Mouse (Mus musculus): Measurements from ENCODE around the gene Scarb2. TPM values are rescaled to one million over a fixed set of nuclear protein-coding genes. Genes with fewer than 3 reads are reported as not detected.

Gene Scarb2
- polyA plus RNA-seq, 1 experiment from 2014 or later, result 15.6 TPM

DNA sequence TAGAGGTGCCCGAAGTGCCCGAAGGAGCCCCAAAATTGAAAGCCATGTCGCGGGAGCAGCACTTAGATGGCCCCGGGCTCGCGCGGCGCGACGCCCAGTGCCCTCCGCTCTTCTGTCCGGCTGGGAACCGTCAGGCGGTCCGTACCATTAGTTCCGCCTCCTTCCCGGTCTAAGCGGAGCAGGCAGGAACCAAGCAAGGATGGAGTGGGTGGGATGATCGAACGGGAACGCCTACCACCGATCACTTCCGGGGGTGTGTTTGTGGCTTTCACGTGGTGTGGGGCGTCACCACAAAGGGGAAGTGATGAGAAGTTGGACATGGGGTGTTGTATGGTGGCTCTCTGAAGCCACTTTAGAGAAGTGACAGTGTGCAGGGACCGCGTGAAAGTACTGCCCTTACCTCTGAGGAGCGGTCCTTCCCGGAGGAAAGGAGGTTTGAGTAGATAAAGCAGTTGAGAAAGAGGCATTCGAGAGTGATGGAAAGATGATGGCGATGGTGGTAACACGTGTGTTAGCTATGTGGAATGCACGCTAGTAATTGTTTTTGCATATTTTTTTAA, 71.5 kb downstream of the Scarb2 start, which contains the start of gene Nup54:
Nup54 (minus strand) TSS at position 195 of the 560 bp plus-strand sequence.
- ATAC-seq (ENCODE audit: insufficient number of reproducible peaks, insufficient read depth, low FRiP score, low read depth), result peak; percentile 98
- peak within 1 kb of the TSS; percentile 95 for H3K4me2 ChIP-seq (ENCODE audit: low read length)
- peaks cover 0 to 14% of the 10 kb centered on the region in 2 experiments; a peak in 3 of 4 replicates for H3K4me1 ChIP-seq (ENCODE audit: control insufficient read depth in 2 of 2, insufficient read depth in 2 of 2, low read length in 2 of 2)
- WGBS, result under 1% methylated on average over 34 of the region's 34 CpGs
- no peaks in the 10 kb centered on the region for H3K9me3 ChIP-seq (ENCODE audit: control insufficient read depth, low read length)
- peaks cover 9% of the 10 kb centered on the region for H3K36me3 ChIP-seq (ENCODE audit: control insufficient read depth, insufficient read depth, low read length)
- H3K9ac ChIP-seq (ENCODE audit: low read length), result peak within 1 kb of the TSS; percentile 91
- H3K4me3 ChIP-seq (ENCODE audit: control insufficient read depth in 1 of 2, insufficient read depth in 1 of 2, low read depth in 1 of 2, low read length in 2 of 2), result peak within 1 kb of the TSS; percentile 80 to 91
- peak within 1 kb of the TSS; percentile 78 to 85 for H3K27ac ChIP-seq (replicated peaks in 1 of 2; ENCODE audit: control insufficient read depth in 1 of 2, insufficient read depth in 1 of 2, low read depth in 2 of 2, low read length in 2 of 2)
- no peaks in the 10 kb centered on the region for H3K27me3 ChIP-seq (ENCODE audit: control insufficient read depth, insufficient read depth, low read length)

DNA sequence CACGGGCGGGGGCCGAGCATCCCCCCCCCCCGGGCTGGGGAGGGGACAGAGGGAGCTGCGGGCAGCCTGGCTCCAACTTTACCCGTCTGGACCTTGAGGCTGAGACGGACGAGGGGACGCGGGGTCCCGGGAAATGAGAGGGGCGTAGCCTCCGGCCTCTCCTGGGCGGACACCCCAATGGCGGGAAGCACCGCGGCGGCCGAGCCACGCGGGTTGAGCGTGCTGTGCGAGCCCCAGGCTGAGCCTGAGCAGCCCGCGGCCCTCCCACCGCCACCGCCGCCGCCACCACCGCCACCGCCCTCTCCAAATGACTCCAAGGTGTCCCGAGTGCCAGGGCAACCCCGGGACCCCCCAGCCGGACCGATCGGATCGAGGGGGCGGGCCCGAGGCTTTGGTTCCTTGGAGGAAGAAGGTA, 72.1 kb downstream of the Scarb2 start:
- no peaks in the 10 kb centered on the region for H3K9me3 ChIP-seq (ENCODE audit: control insufficient read depth, low read length)
- under 1% methylated on average over 36 of the region's 39 CpGs for WGBS
- peaks cover 0 to 14% of the 10 kb centered on the region in 2 experiments; a peak in 3 of 4 replicates for H3K4me1 ChIP-seq (ENCODE audit: control insufficient read depth in 2 of 2, insufficient read depth in 2 of 2, low read length in 2 of 2)
- peak overlapping the region; percentile 78 to 85 for H3K27ac ChIP-seq (replicated peaks in 1 of 2; ENCODE audit: control insufficient read depth in 1 of 2, insufficient read depth in 1 of 2, low read depth in 2 of 2, low read length in 2 of 2)
- peak overlapping the region; percentile 95 for H3K4me2 ChIP-seq (ENCODE audit: low read length)
- peak overlapping the region; percentile 80 to 91 for H3K4me3 ChIP-seq (ENCODE audit: control insufficient read depth in 1 of 2, insufficient read depth in 1 of 2, low read depth in 1 of 2, low read length in 2 of 2)
- H3K36me3 ChIP-seq (ENCODE audit: control insufficient read depth, insufficient read depth, low read length), result peaks cover 9% of the 10 kb centered on the region
- H3K27me3 ChIP-seq (ENCODE audit: control insufficient read depth, insufficient read depth, low read length), result no peaks in the 10 kb centered on the region
- peak; percentile 50 for ATAC-seq (ENCODE audit: insufficient number of reproducible peaks, insufficient read depth, low FRiP score, low read depth)
- peak overlapping the region; percentile 91 for H3K9ac ChIP-seq (ENCODE audit: low read length)

DNA sequence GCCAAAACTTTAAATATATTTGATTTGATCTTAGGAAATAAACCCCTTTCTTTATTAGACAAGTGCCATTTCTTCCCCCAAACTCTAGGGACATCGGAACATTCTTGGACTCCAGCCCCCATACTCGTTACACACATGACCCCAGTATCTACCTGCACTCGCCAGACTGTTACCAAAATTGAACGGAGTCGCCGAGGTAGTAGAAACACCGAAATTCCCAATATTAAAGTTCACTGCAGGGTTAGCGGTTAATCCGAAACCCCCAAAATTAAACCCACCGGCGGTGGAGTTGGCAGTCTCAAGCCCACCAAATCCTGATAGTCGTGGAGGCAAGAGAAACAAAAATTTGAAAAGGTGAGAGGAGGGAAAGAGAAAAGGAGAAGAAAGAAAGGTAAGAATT, 72.6 kb downstream of the Scarb2 start:
- Histone ChIP-seq H3K4me1 (ENCODE audit: control insufficient read depth in 2 of 2, insufficient read depth in 2 of 2, low read length in 2 of 2) (peaks cover 0 to 14% of the 10 kb centered on the region in 2 experiments; a peak in 3 of 4 replicates), H3K27me3 (ENCODE audit: control insufficient read depth, insufficient read depth, low read length) (no peaks in the 10 kb centered on the region), H3K27ac (replicated peaks in 1 of 2; ENCODE audit: control insufficient read depth in 1 of 2, insufficient read depth in 1 of 2, low read depth in 2 of 2, low read length in 2 of 2) (no peak overlapping the region), H3K4me3 (ENCODE audit: control insufficient read depth in 1 of 2, insufficient read depth in 1 of 2, low read depth in 1 of 2, low read length in 2 of 2) (peak overlapping the region; percentile 80 to 91), H3K4me2 (ENCODE audit: low read length) (peak overlapping the region; percentile 95), H3K9ac (ENCODE audit: low read length) (peak overlapping the region; percentile 91), H3K36me3 (ENCODE audit: control insufficient read depth, insufficient read depth, low read length) (peaks cover 12% of the 10 kb centered on the region), H3K9me3 (ENCODE audit: control insufficient read depth, low read length) (no peaks in the 10 kb centered on the region)
- 2% methylated on average over 12 of the region's 12 CpGs for WGBS
- no peak for ATAC-seq (ENCODE audit: insufficient number of reproducible peaks, insufficient read depth, low FRiP score, low read depth)

DNA sequence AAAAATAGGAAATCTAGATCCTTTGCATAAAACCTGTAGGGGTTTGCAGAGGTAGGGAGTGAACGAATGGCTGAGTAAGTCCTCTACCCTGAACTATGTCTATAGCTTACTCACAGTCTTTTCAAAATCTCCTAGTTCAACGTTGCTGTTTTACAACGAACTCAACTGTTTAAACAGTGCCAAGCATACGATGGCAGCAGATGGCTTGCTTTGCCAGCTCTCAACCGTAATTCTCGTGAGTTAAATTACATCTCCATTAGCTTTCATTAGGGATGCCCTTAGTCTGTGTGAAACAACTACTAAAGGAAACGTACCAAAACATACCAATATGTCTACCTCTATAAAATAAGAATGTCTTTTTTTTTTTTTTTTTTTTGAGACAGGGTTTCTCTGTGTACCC, 75.0 kb downstream of the Scarb2 start:
- WGBS, result 88% methylated on average over 7 of the region's 7 CpGs
- Histone ChIP-seq H3K27me3 (ENCODE audit: control insufficient read depth, insufficient read depth, low read length) (no peaks in the 10 kb centered on the region), H3K4me2 (ENCODE audit: low read length) (no peak overlapping the region), H3K9ac (ENCODE audit: low read length) (no peak overlapping the region), H3K9me3 (ENCODE audit: control insufficient read depth, low read length) (no peaks in the 10 kb centered on the region), H3K4me1 (ENCODE audit: control insufficient read depth in 2 of 2, insufficient read depth in 2 of 2, low read length in 2 of 2) (peaks cover 0 to 14% of the 10 kb centered on the region in 2 experiments; a peak in 3 of 4 replicates), H3K36me3 (ENCODE audit: control insufficient read depth, insufficient read depth, low read length) (peaks cover 37% of the 10 kb centered on the region), H3K4me3 (ENCODE audit: control insufficient read depth in 1 of 2, insufficient read depth in 1 of 2, low read depth in 1 of 2, low read length in 2 of 2) (no peak overlapping the region), H3K27ac (replicated peaks in 1 of 2; ENCODE audit: control insufficient read depth in 1 of 2, insufficient read depth in 1 of 2, low read depth in 2 of 2, low read length in 2 of 2) (no peak overlapping the region)
- ATAC-seq (ENCODE audit: insufficient number of reproducible peaks, insufficient read depth, low FRiP score, low read depth), result no peak

DNA sequence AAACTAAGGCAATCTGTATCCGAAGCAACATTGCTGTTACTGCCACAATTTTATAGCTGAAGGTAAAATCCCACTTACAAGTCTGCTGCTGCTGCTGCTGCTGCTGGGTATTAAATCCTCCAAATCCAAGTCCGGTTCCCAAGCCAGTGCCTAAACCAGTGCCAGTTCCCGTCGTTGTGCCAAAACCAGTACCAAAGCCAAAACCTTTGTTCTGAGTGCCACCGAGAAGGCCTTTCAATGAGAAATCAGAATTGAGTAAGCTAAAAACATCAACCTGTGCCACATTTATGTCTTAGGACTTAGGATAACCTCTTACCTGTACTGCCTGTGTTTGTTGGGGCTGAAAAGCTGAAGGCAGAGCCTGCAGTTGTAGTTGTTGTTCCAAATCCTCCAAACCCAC, 75.9 kb downstream of the Scarb2 start:
- peaks cover 44% of the 10 kb centered on the region for H3K36me3 ChIP-seq (ENCODE audit: control insufficient read depth, insufficient read depth, low read length)
- no peaks in the 10 kb centered on the region for H3K27me3 ChIP-seq (ENCODE audit: control insufficient read depth, insufficient read depth, low read length)
- peaks cover 0 to 14% of the 10 kb centered on the region in 2 experiments; a peak in 3 of 4 replicates for H3K4me1 ChIP-seq (ENCODE audit: control insufficient read depth in 2 of 2, insufficient read depth in 2 of 2, low read length in 2 of 2)
- no peaks in the 10 kb centered on the region for H3K9me3 ChIP-seq (ENCODE audit: control insufficient read depth, low read length)
- no peak overlapping the region for H3K27ac ChIP-seq (replicated peaks in 1 of 2; ENCODE audit: control insufficient read depth in 1 of 2, insufficient read depth in 1 of 2, low read depth in 2 of 2, low read length in 2 of 2)
- H3K4me2 ChIP-seq (ENCODE audit: low read length), result no peak overlapping the region
- no peak overlapping the region for H3K4me3 ChIP-seq (ENCODE audit: control insufficient read depth in 1 of 2, insufficient read depth in 1 of 2, low read depth in 1 of 2, low read length in 2 of 2)
- no peak for ATAC-seq (ENCODE audit: insufficient number of reproducible peaks, insufficient read depth, low FRiP score, low read depth)
- H3K9ac ChIP-seq (ENCODE audit: low read length), result no peak overlapping the region
- WGBS, result 90% methylated on average over 5 of the region's 5 CpGs

DNA sequence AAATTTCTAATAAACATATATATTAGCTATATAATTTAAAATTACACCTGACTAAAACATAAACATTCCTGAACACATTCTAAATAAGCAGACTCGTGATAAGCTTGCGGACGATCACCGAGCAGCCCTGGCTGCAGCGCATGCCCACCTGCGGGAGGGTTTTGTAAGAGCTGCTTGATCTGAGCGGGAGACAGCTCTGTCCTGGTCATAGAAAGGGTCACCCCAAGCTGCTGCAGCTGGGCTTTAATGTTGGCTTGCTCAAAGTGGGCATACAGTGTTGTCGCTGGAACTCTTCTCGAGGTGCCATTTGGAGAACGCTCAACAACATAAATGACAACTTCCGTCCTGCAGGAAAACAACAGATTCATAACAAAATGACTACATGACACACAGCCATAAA, 82.5 kb downstream of the Scarb2 start:
- Histone ChIP-seq H3K4me2 (ENCODE audit: low read length) (no peak overlapping the region), H3K9me3 (ENCODE audit: control insufficient read depth, low read length) (no peaks in the 10 kb centered on the region), H3K4me3 (ENCODE audit: control insufficient read depth in 1 of 2, insufficient read depth in 1 of 2, low read depth in 1 of 2, low read length in 2 of 2) (no peak overlapping the region), H3K27me3 (ENCODE audit: control insufficient read depth, insufficient read depth, low read length) (no peaks in the 10 kb centered on the region), H3K4me1 (ENCODE audit: control insufficient read depth in 2 of 2, insufficient read depth in 2 of 2, low read length in 2 of 2) (no peaks in the 10 kb centered on the region), H3K36me3 (ENCODE audit: control insufficient read depth, insufficient read depth, low read length) (peaks cover 98% of the 10 kb centered on the region), H3K9ac (ENCODE audit: low read length) (no peak overlapping the region), H3K27ac (replicated peaks in 1 of 2; ENCODE audit: control insufficient read depth in 1 of 2, insufficient read depth in 1 of 2, low read depth in 2 of 2, low read length in 2 of 2) (no peak overlapping the region)
- ATAC-seq (ENCODE audit: insufficient number of reproducible peaks, insufficient read depth, low FRiP score, low read depth), result no peak
- WGBS, result 92% methylated on average over 11 of the region's 11 CpGs

DNA sequence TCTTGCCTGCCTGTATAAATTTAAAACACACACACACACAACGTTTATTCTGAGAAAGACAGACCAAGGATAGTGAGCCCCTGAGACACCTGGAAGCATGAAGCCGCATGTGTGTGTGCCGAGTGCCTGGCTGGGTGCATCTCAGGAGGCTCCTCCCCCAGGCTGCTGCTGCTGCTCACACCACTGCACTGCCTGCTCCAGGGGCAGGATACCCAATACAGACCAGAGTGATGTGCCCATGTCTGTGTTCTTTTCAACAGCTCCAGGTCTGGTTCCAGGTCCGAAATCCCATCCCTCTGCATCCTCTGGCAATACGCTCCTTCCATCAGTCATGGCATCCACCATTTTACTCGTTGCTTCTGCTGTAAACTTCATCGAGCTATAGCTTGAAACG, 92.7 kb downstream of the Scarb2 start:
- H3K36me3 ChIP-seq (ENCODE audit: control insufficient read depth, insufficient read depth, low read length), result peaks cover 50% of the 10 kb centered on the region
- H3K4me2 ChIP-seq (ENCODE audit: low read length), result no peak overlapping the region
- H3K4me3 ChIP-seq (ENCODE audit: control insufficient read depth in 1 of 2, insufficient read depth in 1 of 2, low read depth in 1 of 2, low read length in 2 of 2), result no peak overlapping the region
- no peak overlapping the region for H3K27ac ChIP-seq (replicated peaks in 1 of 2; ENCODE audit: control insufficient read depth in 1 of 2, insufficient read depth in 1 of 2, low read depth in 2 of 2, low read length in 2 of 2)
- no peak overlapping the region for H3K9ac ChIP-seq (ENCODE audit: low read length)
- 74% methylated on average over 8 of the region's 8 CpGs for WGBS
- peaks cover 0 to 7% of the 10 kb centered on the region in 2 experiments; a peak in 1 of 4 replicates for H3K4me1 ChIP-seq (ENCODE audit: control insufficient read depth in 2 of 2, insufficient read depth in 2 of 2, low read length in 2 of 2)
- no peaks in the 10 kb centered on the region for H3K27me3 ChIP-seq (ENCODE audit: control insufficient read depth, insufficient read depth, low read length)
- no peaks in the 10 kb centered on the region for H3K9me3 ChIP-seq (ENCODE audit: control insufficient read depth, low read length)
- ATAC-seq (ENCODE audit: insufficient number of reproducible peaks, insufficient read depth, low FRiP score, low read depth), result no peak

Data from heart, embryonic 14.5 days (tissue).